Mouse (Mus musculus): ENCODE results near the gene Cdk11b.

GRCm38 (mm10) chr4:155653086-155653450 lies 28.4 kb downstream of the Cdk11b start, which contains the start of gene Mmp23:
- no peak for TF ChIP-seq CTCF (IDR thresholded peaks at IDR 0.05; ENCODE audit: extremely low read depth, insufficient read depth, insufficient read length, insufficient replicate concordance)
- TF ChIP-seq POLR2A (IDR thresholded peaks at IDR 0.05; ENCODE audit: low read depth, low read length): no peak
